Mouse (Mus musculus) E14TG2a.4 (cell line): ENCODE results near the gene Nrf1.

Experiments
- CTCF ChIP-seq: conservative IDR thresholded peaks from 2 replicates; pipeline ENCODE4 v1.5.1; 2014; ENCODE audit warnings: low read length
- NANOG ChIP-seq: IDR thresholded peaks from 2 replicates; pipeline ENCODE4 v1.6.1; 2014; ENCODE audit warnings: borderline replicate concordance, low read length, mixed read lengths
- POU5F1 ChIP-seq: IDR thresholded peaks from 2 replicates; pipeline ENCODE4 v1.6.1; 2014; ENCODE audit warnings: low read length, borderline replicate concordance

GRCm38 (mm10) chr6:30143263-30143662 is 95.5 kb downstream of the Nrf1 start:
- TF ChIP-seq CTCF: no peak
- no peak for TF ChIP-seq POU5F1
- TF ChIP-seq NANOG: no peak
